Mouse (Mus musculus) cerebellum, adult 2 months (tissue): ENCODE data around the gene Coq4.

Experiments used
- CTCF ChIP-seq: fragments of 200-500 bp; IDR thresholded peaks from 2 replicates; pipeline ENCODE4 v1.5.1; 2011; ENCODE audit warnings: low read depth, mild to moderate bottlenecking, control low read depth, low read length, moderate library complexity, borderline replicate concordance; ENCODE audit not compliant: insufficient read depth
- POLR2A ChIP-seq: fragments of 200-500 bp; IDR thresholded peaks from 2 replicates; pipeline ENCODE4 v1.6.1; 2011; ENCODE audit warnings: low read length, control low read depth, borderline replicate concordance; ENCODE audit not compliant: insufficient read depth

GRCm38 (mm10) chr2:29843231-29844105 is 56.2 kb downstream of the Coq4 start:
- TF ChIP-seq CTCF (no peak), POLR2A (no peak)
